Mouse (Mus musculus): ENCODE measurements around the gene Tomm20l. TPM values are rescaled to one million over a fixed set of nuclear protein-coding genes. Genes with fewer than 3 reads are reported as not detected.
"Not testable (repeated sequence)": the region's sequence is repeated elsewhere in the genome, so short reads cannot be mapped to it uniquely, and the experiment has no call there.

Gene Tomm20l
- not detected in 2 replicates for polyA plus RNA-seq (2015; fragmentation: Nextera tagmentation; extraction: Ambion mirVana)

DNA sequence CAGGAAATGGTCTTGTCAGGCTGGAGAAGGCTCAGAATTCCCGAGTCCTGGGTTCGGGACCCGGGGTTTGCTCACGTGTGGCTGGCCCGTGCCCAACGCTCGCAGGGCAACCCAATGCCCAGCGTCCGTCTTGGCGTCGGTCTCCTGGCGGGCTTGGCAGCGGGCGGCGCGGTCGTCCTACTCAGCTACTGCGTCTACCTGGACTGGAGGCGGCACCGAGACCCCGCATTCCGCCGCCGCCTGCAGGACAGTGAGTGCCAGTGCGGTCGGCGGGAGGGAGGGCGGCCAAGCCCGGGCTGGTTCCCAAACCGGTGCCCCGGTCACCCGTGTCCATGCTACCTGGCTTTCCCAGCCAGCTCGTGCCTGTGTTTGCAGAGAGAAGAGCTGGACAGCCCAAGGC lies at the start of gene Tomm20l:
Tomm20l (plus strand) TSS at position 98 of the 400 bp plus-strand sequence.
- Histone ChIP-seq H3K27ac (no peak within 1 kb of the TSS), H3K36me3 (no peaks in the 10 kb centered on the region), H3K9me3 (no peaks in the 10 kb centered on the region), H3K4me2 (peak within 1 kb of the TSS; percentile 42), H3K9ac (no peak within 1 kb of the TSS), H3K27me3 (0 out of 2 replicates have a peak, but pooled peaks cover 9% of the 10 kb centered on the region), H3K4me1 (peaks cover 9% of the 10 kb centered on the region), H3K4me3 (peak within 1 kb of the TSS; percentile 24)
- no peak for ATAC-seq (ENCODE audit: insufficient number of reproducible peaks, low FRiP score, low TSS enrichment, low read depth)
- 10% methylated on average over 32 of the region's 33 CpGs for WGBS

DNA sequence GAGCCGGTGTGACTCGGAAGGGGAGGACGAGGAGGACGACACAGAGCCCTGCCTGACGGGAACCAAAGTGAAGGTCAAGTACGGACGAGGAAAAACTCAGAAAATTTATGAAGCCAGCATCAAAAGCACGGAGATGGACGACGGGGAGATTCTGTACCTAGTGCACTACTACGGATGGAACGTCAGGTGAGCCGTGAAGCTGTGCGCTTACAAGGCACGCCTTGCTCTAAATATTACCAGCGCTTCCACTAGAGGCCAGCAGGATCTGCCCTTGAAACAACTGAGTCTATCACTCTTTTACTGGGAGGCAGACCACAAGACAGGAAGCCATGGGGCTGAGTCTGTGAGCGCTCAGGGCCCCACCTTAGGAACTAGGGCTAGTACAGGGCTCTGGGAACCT lies 41.4 kb upstream of the Tomm20l start:
- Histone ChIP-seq H3K4me3 (no peak overlapping the region), H3K27me3 (no peaks in the 10 kb centered on the region), H3K36me3 (peaks cover 77% of the 10 kb centered on the region), H3K9ac (no peak overlapping the region), H3K4me2 (no peak overlapping the region), H3K27ac (no peak overlapping the region), H3K9me3 (no peaks in the 10 kb centered on the region), H3K4me1 (no peaks in the 10 kb centered on the region)
- no peak for ATAC-seq (ENCODE audit: insufficient number of reproducible peaks, low FRiP score, low TSS enrichment, low read depth)
- 94% methylated on average over 17 of the region's 17 CpGs for WGBS

DNA sequence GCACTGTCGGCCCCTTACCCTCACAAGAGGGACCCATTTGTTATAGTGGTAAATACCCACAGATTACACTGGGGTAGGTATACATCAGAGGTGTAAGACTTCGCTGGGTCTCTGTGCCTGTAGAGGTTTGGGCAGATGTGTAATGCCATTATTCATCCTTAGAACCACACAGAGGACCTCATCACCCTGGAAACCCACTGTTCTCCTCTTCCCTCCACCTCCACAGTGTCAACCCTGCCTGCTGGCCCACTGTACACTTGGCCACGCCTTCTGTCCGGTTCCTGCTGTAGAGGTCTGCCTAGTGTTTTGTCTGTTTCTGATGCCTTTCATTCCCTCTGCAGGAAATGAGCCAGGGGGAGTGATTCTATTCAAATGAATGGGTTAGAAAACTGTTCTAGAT lies 39.2 kb upstream of the Tomm20l start:
- 90% methylated on average over 4 of the region's 4 CpGs for WGBS

DNA sequence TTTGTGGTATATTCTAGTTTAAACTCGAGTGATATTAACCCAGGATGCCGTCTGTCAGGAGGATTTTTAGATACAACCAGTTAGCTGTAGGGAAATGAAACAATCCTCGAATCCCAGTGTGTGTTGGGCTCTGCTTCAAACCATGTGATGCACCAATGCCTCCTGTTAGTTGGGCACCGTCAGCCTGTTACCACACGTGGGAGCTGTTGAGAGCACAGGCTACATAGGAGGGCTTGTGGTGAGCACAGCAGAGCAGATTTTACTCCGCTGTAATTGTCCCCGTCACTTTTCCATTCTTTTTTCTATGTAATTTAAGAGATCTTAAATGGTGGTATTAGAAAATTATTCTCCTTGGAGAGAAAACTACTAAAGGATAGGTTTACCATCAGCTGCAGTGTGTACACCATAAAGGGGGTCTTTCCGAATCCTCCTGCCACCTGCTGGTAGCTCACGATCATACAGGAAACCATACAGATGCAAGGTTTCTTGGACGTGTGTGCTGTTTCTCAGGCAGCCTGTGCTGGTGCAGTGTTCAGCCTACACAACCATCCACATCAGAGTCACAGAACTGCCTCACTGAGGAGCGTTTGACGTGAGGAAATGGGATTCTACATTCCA lies 38.0 kb upstream of the Tomm20l start:
- Histone ChIP-seq H3K27ac (no peak overlapping the region), H3K36me3 (peaks cover 75% of the 10 kb centered on the region)

More for the DNA sequence above, 39.2 kb upstream of the Tomm20l start:
- no peaks in the 10 kb centered on the region for H3K9me3 ChIP-seq
- no peaks in the 10 kb centered on the region for H3K27me3 ChIP-seq
- no peak overlapping the region for H3K27ac ChIP-seq
- no peak for ATAC-seq (ENCODE audit: insufficient number of reproducible peaks, low FRiP score, low TSS enrichment, low read depth)
- H3K4me1 ChIP-seq: no peaks in the 10 kb centered on the region
- H3K4me3 ChIP-seq: no peak overlapping the region
- H3K4me2 ChIP-seq: no peak overlapping the region
- H3K9ac ChIP-seq: no peak overlapping the region
- peaks cover 87% of the 10 kb centered on the region for H3K36me3 ChIP-seq

DNA sequence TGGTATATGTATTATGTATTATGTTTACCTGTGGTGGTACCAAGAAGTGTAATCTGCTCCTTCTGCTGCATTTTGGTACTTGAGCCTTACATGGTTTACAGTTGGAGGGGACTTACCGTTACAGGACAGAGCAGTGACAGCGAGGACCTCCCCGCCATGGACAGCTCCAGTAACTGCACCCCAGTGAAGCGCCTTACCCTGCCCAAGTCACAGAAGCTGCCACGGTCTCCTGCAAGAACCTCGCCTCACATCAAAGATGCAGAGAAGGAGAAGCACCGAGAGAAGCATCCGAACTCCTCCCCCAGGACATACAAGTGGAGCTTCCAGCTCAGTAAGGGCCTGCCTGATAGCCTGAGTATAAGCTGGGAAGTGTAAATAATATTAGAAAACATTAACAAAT lies 24.9 kb upstream of the Tomm20l start:
- no peaks in the 10 kb centered on the region for H3K4me1 ChIP-seq
- H3K27me3 ChIP-seq: no peaks in the 10 kb centered on the region
- no peak for ATAC-seq (ENCODE audit: insufficient number of reproducible peaks, low FRiP score, low TSS enrichment, low read depth)
- H3K4me3 ChIP-seq: no peak overlapping the region
- H3K36me3 ChIP-seq: peaks cover 10% of the 10 kb centered on the region; the same call in 1 of the 2 replicates
- H3K9me3 ChIP-seq: no peaks in the 10 kb centered on the region
- no peak overlapping the region for H3K4me2 ChIP-seq
- no peak overlapping the region for H3K27ac ChIP-seq
- WGBS: 88% methylated on average over 8 of the region's 8 CpGs
- H3K9ac ChIP-seq: no peak overlapping the region

More for the DNA sequence above, 38.0 kb upstream of the Tomm20l start:
- H3K27me3 ChIP-seq: no peaks in the 10 kb centered on the region
- H3K4me3 ChIP-seq: no peak overlapping the region
- ATAC-seq (ENCODE audit: insufficient number of reproducible peaks, low FRiP score, low TSS enrichment, low read depth): no peak
- no peaks in the 10 kb centered on the region for H3K4me1 ChIP-seq
- no peak overlapping the region for H3K4me2 ChIP-seq
- H3K9me3 ChIP-seq: no peaks in the 10 kb centered on the region
- no peak overlapping the region for H3K9ac ChIP-seq
- WGBS: 63% methylated on average over 12 of the region's 12 CpGs

DNA sequence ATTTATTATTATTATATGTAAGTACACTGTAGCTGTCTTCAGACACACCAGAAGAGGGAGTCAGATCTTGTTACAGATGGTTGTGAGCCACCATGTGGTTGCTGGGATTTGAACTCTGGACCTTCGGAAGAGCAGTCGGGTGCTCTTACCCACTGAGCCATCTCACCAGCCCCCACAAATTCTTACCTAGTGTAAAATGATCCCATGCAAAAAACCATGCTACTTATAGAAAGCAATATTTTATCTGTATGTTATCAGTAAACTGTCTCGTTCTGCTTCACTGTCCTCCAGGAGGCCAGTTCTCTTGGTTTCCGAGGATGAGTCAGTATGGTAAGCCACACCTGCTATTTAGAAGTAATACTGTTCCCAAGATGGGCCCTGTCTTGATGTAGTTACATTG lies 7.0 kb upstream of the Tomm20l start:
- not testable (repeated sequence) for H3K9me3 ChIP-seq; H3K4me1 ChIP-seq; H3K4me3 ChIP-seq; H3K27ac ChIP-seq; ATAC-seq (ENCODE audit: insufficient number of reproducible peaks, low FRiP score, low TSS enrichment, low read depth); H3K4me2 ChIP-seq; H3K9ac ChIP-seq; H3K27me3 ChIP-seq; H3K36me3 ChIP-seq
- 81% methylated on average over 4 of the region's 4 CpGs for WGBS

DNA sequence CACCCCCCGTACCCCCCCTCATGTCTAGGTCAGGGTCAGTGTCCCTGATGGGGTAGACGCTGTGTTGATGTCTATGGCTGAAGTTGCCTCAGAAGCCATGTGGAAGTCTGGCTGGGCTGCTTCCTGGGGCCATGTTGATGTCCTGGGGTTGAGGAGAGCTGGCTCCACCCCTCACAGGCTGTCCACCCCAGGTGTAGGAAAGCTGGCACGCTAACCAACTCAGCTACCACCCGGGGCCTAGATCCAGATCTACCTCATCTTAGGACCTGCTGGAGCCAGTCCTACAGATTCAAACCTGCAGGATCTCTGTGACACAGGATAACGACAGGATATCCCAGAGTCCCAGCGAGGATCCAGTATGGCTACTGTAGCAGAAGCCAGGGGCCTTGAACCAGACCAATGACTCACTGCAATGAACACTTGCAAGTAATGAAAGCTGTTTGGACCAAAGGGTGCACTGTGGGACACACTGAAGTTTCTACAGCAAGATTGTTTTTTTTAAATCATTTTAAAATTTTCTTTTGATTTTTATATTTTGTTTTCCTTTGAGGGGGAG lies 3.9 kb upstream of the Tomm20l start:
- Histone ChIP-seq H3K36me3 (no peaks in the 10 kb centered on the region), H3K27me3 (0 out of 2 replicates have a peak, but pooled peaks cover 9% of the 10 kb centered on the region), H3K9me3 (no peaks in the 10 kb centered on the region), H3K4me3 (no peak overlapping the region), H3K4me2 (no peak overlapping the region), H3K4me1 (peaks cover 6% of the 10 kb centered on the region), H3K27ac (no peak overlapping the region), H3K9ac (no peak overlapping the region)
- WGBS: 82% methylated on average over 6 of the region's 6 CpGs
- no peak for ATAC-seq (ENCODE audit: insufficient number of reproducible peaks, low FRiP score, low TSS enrichment, low read depth)

DNA sequence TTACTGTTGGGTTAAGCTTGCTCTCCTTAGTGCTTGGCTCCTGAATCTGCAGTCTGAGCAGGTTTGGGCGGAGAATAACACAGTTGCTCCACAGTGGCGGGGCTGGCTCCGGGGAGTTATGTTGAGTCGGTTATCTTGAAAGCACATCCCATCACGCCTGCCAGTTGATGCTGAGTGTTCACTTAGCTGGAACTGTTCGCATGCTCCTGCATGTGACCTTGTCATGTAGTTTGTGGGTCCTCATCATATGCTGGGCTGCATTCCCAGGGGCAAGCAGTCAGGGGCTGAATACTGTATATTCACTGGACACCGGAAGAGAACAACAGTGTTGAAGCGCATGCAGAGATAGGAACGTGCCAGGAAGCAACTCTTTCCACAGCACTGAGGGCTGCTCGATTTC lies 1.8 kb downstream of the Tomm20l start:
- Histone ChIP-seq H3K27me3 (0 out of 2 replicates have a peak, but pooled peaks cover 9% of the 10 kb centered on the region), H3K36me3 (no peaks in the 10 kb centered on the region), H3K9me3 (no peaks in the 10 kb centered on the region), H3K9ac (no peak overlapping the region), H3K4me2 (no peak overlapping the region), H3K4me1 (peaks cover 9% of the 10 kb centered on the region), H3K27ac (no peak overlapping the region), H3K4me3 (no peak overlapping the region)
- whole genome bisulfite sequencing: 85% methylated on average over 10 of the region's 10 CpGs
- ATAC-seq (ENCODE audit: insufficient number of reproducible peaks, low FRiP score, low TSS enrichment, low read depth): no peak

DNA sequence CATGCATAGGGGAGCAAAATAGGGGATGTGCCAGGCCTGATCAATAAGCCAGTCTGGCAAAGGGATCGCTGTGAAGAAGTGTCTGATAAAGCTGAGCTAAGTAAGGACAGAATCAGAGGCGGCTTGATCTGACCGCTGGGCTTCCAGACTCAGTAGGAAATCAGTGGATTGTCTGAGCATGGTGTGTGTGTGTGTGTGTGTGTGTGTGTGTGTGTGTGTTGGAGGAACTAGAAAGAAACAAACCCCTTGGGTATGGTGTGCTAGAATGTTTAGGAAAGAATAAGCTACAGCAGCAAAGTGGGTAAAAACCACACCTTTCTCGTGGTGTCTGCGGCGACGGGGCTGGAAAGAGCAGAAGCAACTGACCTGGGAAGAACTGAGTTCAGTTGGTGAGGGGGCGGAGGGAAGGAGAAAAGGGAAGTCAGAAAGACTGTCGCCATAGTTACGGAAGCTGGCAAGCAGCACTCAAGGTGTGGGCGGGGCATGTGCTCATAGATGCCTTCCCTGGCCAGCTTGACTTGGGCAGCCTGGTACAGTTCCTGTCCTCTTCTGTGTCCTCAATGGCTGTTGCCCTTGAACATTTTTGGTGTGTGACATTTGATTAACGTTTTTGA lies 2.6 kb downstream of the Tomm20l start:
- H3K36me3 ChIP-seq: no peaks in the 10 kb centered on the region
- H3K4me3 ChIP-seq: no peak overlapping the region
- no peak overlapping the region for H3K9ac ChIP-seq
- peaks cover 9% of the 10 kb centered on the region for H3K4me1 ChIP-seq
- 0 out of 2 replicates have a peak, but pooled peaks cover 9% of the 10 kb centered on the region for H3K27me3 ChIP-seq
- no peak overlapping the region for H3K27ac ChIP-seq
- no peaks in the 10 kb centered on the region for H3K9me3 ChIP-seq
- ATAC-seq (ENCODE audit: insufficient number of reproducible peaks, low FRiP score, low TSS enrichment, low read depth): no peak
- 30% methylated on average over 12 of the region's 12 CpGs for WGBS
- H3K4me2 ChIP-seq: no peak overlapping the region

DNA sequence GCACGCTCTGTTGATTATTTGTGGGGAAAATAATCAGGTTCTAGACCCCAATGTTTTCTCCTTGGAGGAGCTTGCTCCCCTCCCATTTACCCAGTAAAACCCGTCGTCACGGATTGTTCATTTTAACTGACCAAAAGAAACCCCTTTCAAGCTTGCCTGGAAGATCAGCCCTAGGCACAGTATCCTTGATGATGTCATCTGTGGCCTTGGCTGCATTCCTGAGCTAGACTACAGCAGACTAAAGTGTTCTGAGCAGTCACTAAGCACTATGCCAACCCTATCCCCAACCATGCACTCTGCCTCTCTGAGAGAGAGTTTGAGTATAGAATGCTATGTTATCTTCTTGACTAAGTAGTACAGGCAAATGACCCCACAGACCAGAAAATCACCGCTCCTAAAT lies 5.2 kb downstream of the Tomm20l start:
- ATAC-seq (ENCODE audit: insufficient number of reproducible peaks, low FRiP score, low TSS enrichment, low read depth): no peak

DNA sequence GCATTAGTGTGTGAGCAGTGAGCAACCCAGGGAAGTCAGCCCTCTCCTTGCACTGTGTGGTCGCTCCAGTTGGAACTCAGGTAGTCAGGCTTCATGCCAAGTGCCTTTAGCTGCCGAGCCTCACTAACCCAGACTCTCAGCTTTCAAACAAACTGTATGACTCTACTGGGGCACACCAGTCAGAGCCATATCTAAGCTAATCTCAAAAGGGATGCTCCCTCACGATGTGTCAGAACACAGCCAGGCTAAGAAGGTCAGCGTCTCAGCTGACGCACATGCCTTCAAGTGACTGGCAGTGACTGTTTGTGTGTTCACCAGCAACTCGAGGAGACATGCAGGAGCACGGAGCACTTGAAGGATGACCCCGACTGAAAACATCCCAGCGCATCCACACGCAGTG lies 11.5 kb downstream of the Tomm20l start:
- H3K4me2 ChIP-seq: no peak overlapping the region
- H3K36me3 ChIP-seq: peaks cover 42% of the 10 kb centered on the region
- H3K27me3 ChIP-seq: no peaks in the 10 kb centered on the region
- H3K27ac ChIP-seq: no peak overlapping the region
- no peak overlapping the region for H3K4me3 ChIP-seq
- H3K9me3 ChIP-seq: no peaks in the 10 kb centered on the region
- no peak overlapping the region for H3K9ac ChIP-seq
- 91% methylated on average over 10 of the region's 10 CpGs for WGBS
- ATAC-seq (ENCODE audit: insufficient number of reproducible peaks, low FRiP score, low TSS enrichment, low read depth): no peak
- H3K4me1 ChIP-seq: no peaks in the 10 kb centered on the region

More for the DNA sequence above, 5.2 kb downstream of the Tomm20l start:
- Histone ChIP-seq H3K4me1 (peaks cover 5% of the 10 kb centered on the region), H3K9me3 (no peaks in the 10 kb centered on the region), H3K36me3 (0 out of 2 replicates have a peak, but pooled peaks cover 4% of the 10 kb centered on the region), H3K27me3 (0 out of 2 replicates have a peak, but pooled peaks cover 1% of the 10 kb centered on the region), H3K9ac (no peak overlapping the region), H3K27ac (no peak overlapping the region), H3K4me2 (no peak overlapping the region), H3K4me3 (no peak overlapping the region)
- 77% methylated on average over 5 of the region's 5 CpGs for WGBS

DNA sequence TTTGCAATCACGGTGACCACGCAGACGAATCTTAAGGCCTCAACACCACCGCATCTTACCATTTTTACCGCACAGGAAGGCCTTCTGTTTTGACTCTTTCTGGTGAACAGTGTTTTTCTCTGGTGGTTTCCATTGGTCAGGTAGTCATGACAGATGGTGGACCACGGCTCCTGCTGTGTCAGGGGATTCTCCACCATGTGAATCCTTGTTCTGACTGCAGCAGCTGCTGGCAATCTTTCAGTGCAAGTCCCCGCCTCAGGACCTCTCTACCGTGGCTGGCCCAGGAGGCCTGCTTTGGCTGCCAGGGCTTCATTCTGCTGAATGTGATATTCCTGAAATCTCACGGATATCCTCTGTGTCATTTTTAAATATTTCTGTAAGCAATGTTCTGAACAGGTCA lies 12.1 kb downstream of the Tomm20l start:
- ATAC-seq (ENCODE audit: insufficient number of reproducible peaks, low FRiP score, low TSS enrichment, low read depth): no peak

More for the DNA sequence above, 12.1 kb downstream of the Tomm20l start:
- Histone ChIP-seq H3K36me3 (peaks cover 42% of the 10 kb centered on the region), H3K9ac (no peak overlapping the region), H3K4me3 (no peak overlapping the region), H3K9me3 (no peaks in the 10 kb centered on the region), H3K27ac (no peak overlapping the region), H3K4me1 (no peaks in the 10 kb centered on the region), H3K27me3 (no peaks in the 10 kb centered on the region), H3K4me2 (no peak overlapping the region)
- 92% methylated on average over 9 of the region's 9 CpGs for WGBS

All from limb, embryonic 15.5 days (tissue).